Mouse (Mus musculus) ovary, adult 10 weeks (tissue): ENCODE measurements around the gene Rfwd3. TPM values are rescaled to one million over a fixed set of nuclear protein-coding genes. Genes with fewer than 3 reads are reported as not detected.

ENCODE experiments used
- polyA plus RNA-seq: library from polyadenylated mRNA; stranded (reverse); fragments of 350-450 nt; fragmentation: Illumina TruSeq; extraction: RNeasy Lipid Tissue Mini Kit (QIAGEN cat#74804); gene quantifications from one replicate; pipeline ENCODE4 v1.2.3, GENCODE M21; 2014

Gene Rfwd3
- polyA plus RNA-seq: 141 TPM

DNA sequence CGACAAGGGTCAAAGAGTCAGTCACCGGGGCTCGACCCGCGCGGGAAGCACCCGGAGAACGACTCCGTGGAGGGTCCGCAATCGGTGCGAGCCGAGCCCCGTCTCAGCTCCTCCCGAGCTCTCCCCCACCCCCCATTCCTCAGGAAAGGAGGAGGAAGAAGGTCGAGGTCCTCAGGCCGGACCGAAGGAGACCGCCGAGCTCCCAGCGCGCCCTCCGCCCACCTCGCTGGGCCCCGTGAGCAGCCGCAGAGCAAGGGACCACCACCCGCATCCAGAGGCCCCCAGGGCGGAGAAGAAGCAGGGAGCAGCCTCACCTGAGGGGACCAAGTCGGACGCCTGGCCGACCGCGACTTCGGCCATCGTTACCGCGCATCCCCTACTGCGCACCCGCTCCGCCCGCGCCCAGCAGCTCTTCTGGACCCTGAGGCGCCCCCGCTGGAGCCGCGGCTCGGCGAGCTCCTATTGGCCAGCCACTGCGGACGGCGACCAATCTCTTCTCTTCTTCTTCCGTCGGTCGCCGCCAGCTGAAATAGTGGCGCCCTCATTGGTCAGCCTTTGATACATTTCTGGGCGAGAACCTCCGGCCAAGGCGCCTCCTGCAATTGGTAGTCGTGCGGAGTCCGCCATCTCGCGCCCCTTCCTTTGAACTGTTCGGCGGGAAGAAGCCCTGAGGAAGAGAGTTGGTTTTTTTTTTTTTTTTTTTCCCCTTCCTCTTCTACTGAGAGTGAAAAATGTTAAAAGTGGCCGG lies at the start of gene Rfwd3:
Rfwd3 (minus strand) TSS at position 402 of the 748 bp plus-strand sequence.

DNA sequence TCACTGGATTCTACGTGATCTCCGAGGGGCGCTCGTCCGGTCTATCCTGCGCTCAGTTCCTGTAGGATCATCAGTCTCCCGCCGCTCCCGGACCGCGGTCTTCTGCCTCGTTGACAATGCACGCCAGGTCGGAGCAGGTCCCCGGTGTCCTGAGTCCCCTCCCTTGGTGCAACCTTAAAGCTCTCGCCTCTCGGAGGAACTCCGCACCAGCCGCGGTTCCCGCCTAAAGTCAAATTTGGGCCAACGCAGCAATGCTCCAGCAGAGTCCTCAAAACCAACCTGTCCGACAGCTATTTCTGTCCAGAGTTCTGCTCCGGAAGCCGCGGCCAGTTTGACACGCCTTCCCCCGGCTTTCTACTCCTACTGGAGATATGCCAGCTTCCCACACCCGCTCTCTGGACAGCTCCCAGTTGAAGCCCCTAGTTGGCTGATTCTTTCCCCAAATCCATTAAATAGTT lies 37.9 kb upstream of the Rfwd3 start, which contains the start of gene Mlkl:
Mlkl (minus strand) TSS at position 288 of the 458 bp plus-strand sequence.

DNA sequence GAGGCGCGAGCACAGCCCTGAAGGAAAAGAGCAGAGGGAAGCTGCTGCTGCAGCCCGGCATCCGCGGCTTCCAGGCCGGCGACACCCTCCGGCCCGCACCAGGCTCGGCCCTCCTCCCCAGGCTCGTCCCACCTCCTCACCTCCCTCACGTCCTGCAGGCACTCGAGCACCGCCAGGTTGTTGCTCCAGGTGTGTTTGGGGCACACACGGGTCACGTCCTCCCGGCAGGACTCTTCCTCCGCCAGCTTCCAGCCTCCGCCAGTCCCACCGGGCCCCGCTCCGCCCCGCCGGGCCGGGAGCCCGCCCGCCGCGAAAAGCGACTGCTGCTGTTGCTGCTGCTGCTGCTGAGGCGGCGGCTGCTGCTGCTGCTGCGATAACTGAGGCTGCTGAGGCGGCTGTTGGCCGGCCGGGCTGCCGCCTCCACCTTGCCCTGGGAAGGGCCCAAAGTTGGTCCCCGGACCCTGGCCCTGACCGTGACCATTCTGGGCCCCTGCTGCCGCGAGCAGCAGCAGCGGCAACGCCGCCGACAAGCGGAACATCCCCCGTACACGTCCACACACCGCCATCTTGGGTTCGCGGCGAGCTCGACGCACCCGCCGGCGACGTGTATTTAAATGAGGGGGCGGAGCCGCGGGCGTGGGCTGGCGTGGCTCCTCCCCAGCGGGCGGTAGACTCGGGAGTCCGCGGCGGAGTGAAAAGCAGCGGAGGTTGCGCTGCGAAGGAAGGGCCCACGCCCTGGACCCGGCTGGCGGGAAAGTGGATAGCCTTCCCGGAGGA lies 41.2 kb downstream of the Rfwd3 start, which contains the start of gene Glg1:
Glg1 (minus strand) TSS at position 586 of the 777 bp plus-strand sequence.

Other genes starting within 250 kb of the Rfwd3 start
- gene Exosc6, start 243.9 kb downstream of the Rfwd3 start, polyA plus RNA-seq: 10.0 TPM
- not detected for gene Clec18a, start 207.8 kb downstream of the Rfwd3 start, polyA plus RNA-seq
- 30.6 TPM for gene Pdpr, start 205.6 kb downstream of the Rfwd3 start, polyA plus RNA-seq
- 137 TPM for gene Glg1, start 41.0 kb downstream of the Rfwd3 start, polyA plus RNA-seq
- gene Mlkl, start 38.0 kb upstream of the Rfwd3 start, polyA plus RNA-seq: 8.7 TPM
- 0.83 TPM for gene Fa2h, start 93.6 kb upstream of the Rfwd3 start, polyA plus RNA-seq
- 21.8 TPM for gene Wdr59, start 221.9 kb upstream of the Rfwd3 start, polyA plus RNA-seq
- gene Znrf1, start 235.9 kb upstream of the Rfwd3 start, polyA plus RNA-seq: 19.7 TPM